Mouse (Mus musculus): ENCODE results near the gene Kcnc2.

The Kcnc2 gene

DNA sequence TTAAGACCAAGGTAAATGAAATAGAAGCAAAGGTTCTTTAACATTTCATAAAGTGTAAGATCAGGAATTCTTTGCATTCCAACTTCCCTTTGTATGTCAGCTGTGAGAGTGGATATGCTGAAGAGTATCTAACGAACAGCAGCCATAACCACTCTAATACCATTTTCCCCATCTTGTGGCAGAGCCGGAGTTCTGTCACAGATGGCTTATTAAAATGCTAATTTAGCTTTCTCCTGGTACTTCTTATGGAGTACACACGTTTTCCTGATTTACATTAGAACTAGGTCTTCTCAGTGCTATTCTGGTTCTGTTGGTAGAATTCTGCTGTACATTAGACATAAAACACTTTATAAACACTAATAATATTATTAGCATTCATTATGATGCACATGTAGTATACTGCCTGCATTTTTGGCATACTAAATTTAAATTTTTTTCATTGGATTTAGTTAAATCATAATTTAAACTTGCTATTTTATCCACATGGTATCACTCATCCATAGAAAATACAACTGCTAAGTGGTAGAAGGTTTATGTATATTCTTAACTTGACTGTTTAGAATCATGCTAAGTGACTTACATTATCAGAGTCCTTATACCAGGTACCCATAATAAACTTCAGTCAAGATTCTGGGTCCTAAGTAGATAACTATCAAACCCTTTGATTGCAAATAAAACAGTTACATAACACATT is 86.9 kb downstream of the Kcnc2 start:
- Histone ChIP-seq H3K27me3 (ENCODE audit: control insufficient read depth, insufficient read depth, low read length, poor library complexity, severe bottlenecking) (no peaks in the 10 kb centered on the region), H3K36me3 (ENCODE audit: control insufficient read depth, insufficient read depth, low read length, poor library complexity, severe bottlenecking) (no peaks in the 10 kb centered on the region)
- no peak for DNase-seq (ENCODE audit: low read depth, low spot score)

DNA sequence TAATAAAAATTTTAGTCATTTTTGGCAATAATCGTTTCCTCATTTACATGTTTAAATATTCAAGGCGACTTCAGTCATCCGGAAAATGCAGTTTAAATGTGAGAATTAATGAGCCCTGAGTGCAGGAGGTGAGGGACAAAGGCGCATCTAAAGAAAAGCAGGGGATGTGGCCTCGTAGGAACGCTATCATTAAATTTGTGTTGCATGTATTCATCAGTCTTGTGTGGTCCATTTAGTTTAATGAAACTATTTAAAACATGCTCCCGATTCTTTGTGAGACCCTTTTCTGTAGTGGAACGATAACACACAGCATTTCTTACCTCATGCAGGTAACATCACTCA is 87.4 kb downstream of the Kcnc2 start:
- Histone ChIP-seq H3K27me3 (ENCODE audit: control insufficient read depth, insufficient read depth, low read length, poor library complexity, severe bottlenecking) (no peaks in the 10 kb centered on the region), H3K36me3 (ENCODE audit: control insufficient read depth, insufficient read depth, low read length, poor library complexity, severe bottlenecking) (no peaks in the 10 kb centered on the region)
- DNase-seq (ENCODE audit: low read depth, low spot score): no peak

DNA sequence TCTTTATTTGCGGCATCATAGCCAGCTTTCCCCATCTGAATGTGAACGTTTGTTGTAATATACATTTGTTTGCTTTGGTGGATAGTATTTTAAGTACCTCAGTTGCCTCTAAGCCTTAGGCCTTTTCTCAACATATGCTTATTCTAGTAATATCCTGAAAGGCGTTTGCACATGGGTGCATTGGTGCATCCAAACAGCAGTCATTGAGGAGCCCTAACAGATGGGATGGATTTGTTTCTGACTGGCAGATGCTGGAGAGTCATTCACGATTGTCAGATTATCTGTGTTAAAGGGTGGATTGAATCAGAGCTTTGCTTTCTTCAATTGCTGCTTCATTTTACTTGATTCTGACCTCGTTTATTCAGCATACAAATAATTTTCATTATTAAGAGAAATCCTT is 89.8 kb downstream of the Kcnc2 start:
- H3K36me3 ChIP-seq (ENCODE audit: control insufficient read depth, insufficient read depth, low read length, poor library complexity, severe bottlenecking): no peaks in the 10 kb centered on the region
- no peak for DNase-seq (ENCODE audit: low read depth, low spot score)
- H3K27me3 ChIP-seq (ENCODE audit: control insufficient read depth, insufficient read depth, low read length, poor library complexity, severe bottlenecking): no peaks in the 10 kb centered on the region

DNA sequence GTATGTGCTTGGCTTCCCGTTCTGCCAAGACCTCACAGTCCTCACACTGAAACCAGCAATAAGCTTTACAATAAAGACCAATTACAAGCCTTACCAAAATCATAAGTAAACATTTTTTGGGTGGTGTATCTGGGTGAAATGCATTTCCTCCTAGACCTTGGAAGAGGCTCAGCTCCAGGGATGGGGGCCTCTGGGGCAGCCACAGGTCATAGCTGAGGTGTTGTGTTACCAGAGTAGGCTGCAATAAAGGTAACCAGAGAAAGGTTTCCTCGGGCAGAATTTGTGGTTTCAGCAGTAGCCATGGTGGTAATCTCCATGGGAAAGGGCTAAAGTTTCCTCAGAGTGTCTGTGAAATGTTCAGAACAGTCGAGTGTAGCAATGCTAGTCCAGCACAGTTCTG is 97.4 kb downstream of the Kcnc2 start:
- Histone ChIP-seq H3K36me3 (ENCODE audit: control insufficient read depth, insufficient read depth, low read length, poor library complexity, severe bottlenecking) (no peaks in the 10 kb centered on the region), H3K27me3 (ENCODE audit: control insufficient read depth, insufficient read depth, low read length, poor library complexity, severe bottlenecking) (no peaks in the 10 kb centered on the region; the same call in 1 of the 2 replicates)
- DNase-seq (ENCODE audit: low read depth, low spot score): no peak

DNA sequence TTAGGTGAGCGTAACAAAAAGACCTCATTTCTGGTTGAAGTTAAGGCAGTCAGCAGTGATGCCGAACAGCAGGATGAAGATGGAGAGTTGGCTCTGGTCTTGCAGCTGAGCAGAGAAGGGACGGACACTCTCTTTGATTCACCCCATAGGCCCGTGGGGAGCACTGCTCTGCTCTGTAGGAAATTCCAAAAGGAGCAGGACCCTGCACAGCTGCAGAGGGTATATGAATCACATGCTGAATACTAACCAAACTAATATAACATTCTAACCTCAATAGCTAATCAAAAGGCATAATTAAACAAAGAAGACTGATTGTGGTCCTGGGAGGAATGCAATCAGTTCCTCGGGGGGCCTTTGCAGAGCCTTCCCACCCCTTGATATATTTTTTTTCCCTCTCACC is 106.2 kb downstream of the Kcnc2 start:
- no peaks in the 10 kb centered on the region for H3K27me3 ChIP-seq (ENCODE audit: control insufficient read depth, insufficient read depth, low read length, poor library complexity, severe bottlenecking)
- no peaks in the 10 kb centered on the region for H3K36me3 ChIP-seq (ENCODE audit: control insufficient read depth, insufficient read depth, low read length, poor library complexity, severe bottlenecking)
- no peak for DNase-seq (ENCODE audit: low read depth, low spot score)

DNA sequence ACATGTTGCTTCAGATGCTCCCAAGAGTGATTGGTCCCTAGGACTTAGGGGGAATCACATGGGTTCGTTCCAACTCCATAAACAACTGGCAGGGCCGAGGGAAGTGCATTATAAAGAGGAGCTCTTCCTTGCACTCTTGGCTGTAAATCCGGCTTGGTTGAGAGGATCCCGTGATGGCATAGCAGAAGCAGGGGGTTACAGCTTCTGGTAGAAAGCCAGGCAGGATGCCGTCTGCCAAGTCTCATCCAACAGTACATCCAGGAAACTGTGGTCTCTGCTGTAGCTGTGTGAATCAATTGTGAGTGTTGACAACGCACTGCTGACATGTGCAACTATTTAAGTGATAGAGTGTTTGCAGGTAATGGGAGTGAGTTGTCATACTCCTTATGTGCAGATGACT is 107.5 kb downstream of the Kcnc2 start:
- no peaks in the 10 kb centered on the region for H3K27me3 ChIP-seq (ENCODE audit: control insufficient read depth, insufficient read depth, low read length, poor library complexity, severe bottlenecking)
- no peak for DNase-seq (ENCODE audit: low read depth, low spot score)
- no peaks in the 10 kb centered on the region for H3K36me3 ChIP-seq (ENCODE audit: control insufficient read depth, insufficient read depth, low read length, poor library complexity, severe bottlenecking)

DNA sequence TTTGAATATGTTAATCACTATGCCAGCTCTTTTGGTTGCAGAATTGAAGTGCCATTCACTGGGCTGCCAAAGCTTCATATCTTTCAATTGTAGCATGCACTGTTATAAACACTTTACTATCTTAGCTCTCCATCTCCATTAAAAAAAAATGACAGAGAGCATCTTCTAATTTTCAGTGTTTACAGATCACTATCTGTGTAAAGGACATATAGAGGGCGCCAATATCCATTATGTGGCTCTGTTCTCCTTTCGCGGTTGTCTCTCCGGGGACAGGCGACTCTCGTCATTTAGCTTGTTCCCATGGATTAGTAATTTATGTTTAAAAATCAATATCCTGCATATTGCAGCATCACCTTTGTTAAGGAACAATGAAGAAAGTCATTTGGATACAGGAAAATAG is 109.7 kb downstream of the Kcnc2 start:
- no peaks in the 10 kb centered on the region for H3K27me3 ChIP-seq (ENCODE audit: control insufficient read depth, insufficient read depth, low read length, poor library complexity, severe bottlenecking)
- no peak for DNase-seq (ENCODE audit: low read depth, low spot score)
- H3K36me3 ChIP-seq (ENCODE audit: control insufficient read depth, insufficient read depth, low read length, poor library complexity, severe bottlenecking): no peaks in the 10 kb centered on the region

DNA sequence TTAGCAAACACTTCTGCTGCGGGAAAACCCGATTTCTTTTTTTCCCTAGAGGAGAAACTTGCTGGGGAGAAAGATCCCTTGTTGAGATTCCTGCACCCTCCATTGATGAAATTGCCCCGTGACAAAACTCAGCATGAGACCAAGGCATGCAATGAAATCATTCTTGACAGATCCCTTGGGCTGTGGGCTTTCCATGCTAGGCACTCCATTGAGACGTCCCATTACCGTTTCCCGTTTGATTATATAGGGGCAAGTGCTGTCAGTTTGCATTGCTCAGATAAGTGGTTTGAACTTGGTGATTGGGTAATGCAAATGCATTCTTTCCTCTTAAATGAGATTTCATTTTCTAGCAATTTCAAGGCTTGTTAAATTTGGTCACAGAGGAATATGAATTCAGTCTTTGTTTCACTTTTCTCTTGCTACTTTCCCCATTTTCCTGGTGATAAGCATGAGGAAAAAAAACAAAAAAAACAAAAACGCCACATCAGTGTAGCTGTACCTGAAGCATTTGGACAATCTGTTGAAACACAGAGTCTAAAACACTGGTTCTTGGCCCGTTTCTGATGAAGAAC is 123.6 kb downstream of the Kcnc2 start:
- Histone ChIP-seq H3K27me3 (ENCODE audit: control insufficient read depth, insufficient read depth, low read length, poor library complexity, severe bottlenecking) (no peaks in the 10 kb centered on the region), H3K36me3 (ENCODE audit: control insufficient read depth, insufficient read depth, low read length, poor library complexity, severe bottlenecking) (no peaks in the 10 kb centered on the region)
- no peak for DNase-seq (ENCODE audit: low read depth, low spot score)

DNA sequence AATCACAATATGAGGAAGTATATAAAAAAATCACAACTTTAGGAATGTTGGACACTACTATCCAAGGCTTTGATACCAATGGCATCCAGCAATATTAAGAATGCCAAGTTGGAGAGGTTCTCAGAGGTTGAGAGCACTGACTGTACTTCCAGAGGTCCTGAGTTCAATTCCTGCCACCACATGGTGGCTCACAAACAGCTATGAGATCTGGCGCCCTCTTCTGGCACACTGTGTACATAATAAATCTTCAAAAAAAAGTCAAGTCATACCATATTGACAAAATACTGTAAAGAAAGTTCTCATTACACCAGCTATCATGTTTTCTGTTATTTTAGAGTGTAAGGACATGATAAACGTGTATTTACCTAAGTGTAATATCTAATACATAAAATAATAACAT is 126.3 kb downstream of the Kcnc2 start:
- DNase-seq (ENCODE audit: low read depth, low spot score): no peak
- no peaks in the 10 kb centered on the region for H3K36me3 ChIP-seq (ENCODE audit: control insufficient read depth, insufficient read depth, low read length, poor library complexity, severe bottlenecking)
- H3K27me3 ChIP-seq (ENCODE audit: control insufficient read depth, insufficient read depth, low read length, poor library complexity, severe bottlenecking): no peaks in the 10 kb centered on the region

DNA sequence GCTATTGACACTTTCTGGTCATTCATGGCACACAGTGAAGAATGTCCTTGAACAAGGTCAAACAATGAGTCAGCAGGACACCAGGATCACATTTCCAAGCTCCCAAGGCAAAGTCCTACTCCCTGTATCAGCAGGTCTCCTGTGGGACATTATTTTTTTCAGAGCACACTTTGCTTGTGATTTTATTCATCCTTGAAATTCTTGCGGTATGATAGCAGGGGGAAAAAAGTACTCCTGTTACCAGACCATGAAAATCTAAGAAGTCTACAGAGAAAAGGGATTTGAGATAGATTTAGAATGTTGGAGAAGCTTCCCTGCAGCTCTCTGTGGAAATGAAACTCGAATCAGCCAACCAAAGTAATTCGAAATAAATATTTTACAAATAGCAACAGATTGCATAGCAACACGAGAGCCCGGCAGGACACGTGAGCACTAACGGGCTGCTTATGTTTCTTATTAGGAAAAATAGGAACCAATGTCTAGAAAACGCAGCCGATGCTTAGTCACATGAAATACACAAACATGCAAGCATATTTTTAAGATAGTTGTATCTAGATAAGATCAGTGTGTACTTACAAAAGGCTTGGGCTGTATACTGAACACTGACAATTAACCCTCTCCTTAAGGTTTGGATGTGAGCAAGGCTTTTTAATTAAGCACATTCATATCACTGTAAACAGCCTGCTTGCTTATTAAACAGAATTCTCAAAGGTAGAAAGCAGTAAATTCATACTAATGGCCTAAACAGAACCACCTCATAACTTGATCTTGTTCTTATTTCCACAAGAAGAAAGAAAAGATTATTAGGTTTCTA is 129.9 kb downstream of the Kcnc2 start:
- no peak for DNase-seq (ENCODE audit: low read depth, low spot score)

DNA sequence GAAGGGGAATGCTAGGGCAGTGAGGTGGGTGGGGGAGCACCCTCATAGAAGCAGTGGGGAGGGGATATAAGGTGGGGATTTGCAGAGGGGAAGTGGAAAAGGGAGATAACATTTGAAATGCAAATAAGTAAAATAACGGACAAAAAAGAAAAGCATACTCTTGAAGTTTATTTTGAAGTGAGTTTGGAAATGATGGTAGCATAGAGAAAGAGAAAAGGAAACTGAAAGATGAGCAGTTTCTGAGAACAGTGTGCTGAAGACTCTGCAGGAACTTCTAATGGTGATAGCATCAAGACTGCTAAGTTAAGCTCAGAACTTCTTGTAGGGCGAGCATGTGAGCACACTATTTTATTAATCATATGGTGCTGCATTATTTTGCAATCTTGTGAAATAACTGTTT is 138.6 kb downstream of the Kcnc2 start:
- H3K36me3 ChIP-seq (ENCODE audit: control insufficient read depth, insufficient read depth, low read length, poor library complexity, severe bottlenecking): no peaks in the 10 kb centered on the region
- DNase-seq (ENCODE audit: low read depth, low spot score): no peak
- H3K27me3 ChIP-seq (ENCODE audit: control insufficient read depth, insufficient read depth, low read length, poor library complexity, severe bottlenecking): no peaks in the 10 kb centered on the region

More for the DNA sequence above, 129.9 kb downstream of the Kcnc2 start:
- H3K36me3 ChIP-seq (ENCODE audit: control insufficient read depth, insufficient read depth, low read length, poor library complexity, severe bottlenecking): no peaks in the 10 kb centered on the region
- no peaks in the 10 kb centered on the region for H3K27me3 ChIP-seq (ENCODE audit: control insufficient read depth, insufficient read depth, low read length, poor library complexity, severe bottlenecking)

DNA sequence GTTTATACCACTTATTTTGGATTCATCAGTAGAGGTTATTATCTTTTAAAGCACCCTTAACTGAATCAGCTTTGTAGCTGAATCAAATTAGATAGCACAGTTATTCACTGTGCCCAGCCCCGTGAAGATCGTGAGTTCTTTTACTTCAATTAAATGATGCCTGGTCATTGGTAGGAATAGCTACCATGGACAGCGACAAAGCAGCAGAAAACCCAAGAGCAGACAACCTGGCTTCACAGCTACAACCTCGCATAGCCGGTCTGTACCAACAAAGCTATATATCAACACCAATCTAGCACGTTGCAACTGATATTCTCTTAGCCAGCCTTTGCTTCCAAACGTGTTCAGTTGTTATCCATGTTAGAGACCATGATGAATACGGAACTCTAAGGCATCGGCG is 152.4 kb downstream of the Kcnc2 start:
- H3K27me3 ChIP-seq (ENCODE audit: control insufficient read depth, insufficient read depth, low read length, poor library complexity, severe bottlenecking): no peaks in the 10 kb centered on the region
- DNase-seq (ENCODE audit: low read depth, low spot score): no peak
- H3K36me3 ChIP-seq (ENCODE audit: control insufficient read depth, insufficient read depth, low read length, poor library complexity, severe bottlenecking): no peaks in the 10 kb centered on the region

DNA sequence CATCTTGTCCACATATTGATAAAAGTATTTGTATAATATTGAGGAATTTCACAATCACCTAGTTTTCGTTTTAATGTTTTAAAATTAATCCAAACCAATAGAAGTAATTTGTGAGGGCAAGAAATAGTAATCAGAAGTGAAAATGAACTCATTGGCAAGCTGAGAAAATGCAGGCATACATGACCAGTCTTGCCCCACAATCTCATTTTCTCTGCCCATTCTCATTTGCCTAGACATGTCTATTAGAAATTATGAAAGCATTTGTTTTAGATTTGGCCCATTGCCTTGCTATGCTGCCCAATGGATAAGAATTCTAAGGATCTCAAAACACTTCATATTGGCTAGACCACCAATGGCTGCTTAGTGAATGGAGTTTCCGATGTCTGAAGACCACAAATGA is 166.0 kb downstream of the Kcnc2 start:
- no peak for DNase-seq (ENCODE audit: low read depth, low spot score)
- Histone ChIP-seq H3K36me3 (ENCODE audit: control insufficient read depth, insufficient read depth, low read length, poor library complexity, severe bottlenecking) (no peaks in the 10 kb centered on the region), H3K27me3 (ENCODE audit: control insufficient read depth, insufficient read depth, low read length, poor library complexity, severe bottlenecking) (no peaks in the 10 kb centered on the region)

DNA sequence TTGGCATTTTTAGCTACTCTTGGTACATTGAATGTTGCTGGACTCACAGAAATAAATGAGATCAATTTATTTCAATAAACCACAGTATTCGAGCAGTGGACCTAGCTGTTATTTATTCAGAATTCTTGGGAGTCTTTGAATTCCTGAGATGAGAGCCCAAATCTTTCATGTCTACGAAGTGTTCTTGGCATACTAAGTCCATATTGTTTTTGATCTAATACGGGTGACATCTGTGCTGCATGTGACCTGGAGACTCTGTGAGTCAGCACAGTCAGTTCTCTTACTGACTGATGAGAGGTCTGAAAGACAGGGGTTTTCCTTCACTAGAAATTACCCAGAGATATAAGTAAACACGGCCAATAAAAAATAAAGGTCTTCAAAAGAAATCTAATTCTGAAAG is 173.7 kb downstream of the Kcnc2 start:
- Histone ChIP-seq H3K27me3 (ENCODE audit: control insufficient read depth, insufficient read depth, low read length, poor library complexity, severe bottlenecking) (no peaks in the 10 kb centered on the region), H3K36me3 (ENCODE audit: control insufficient read depth, insufficient read depth, low read length, poor library complexity, severe bottlenecking) (no peaks in the 10 kb centered on the region)
- DNase-seq (ENCODE audit: low read depth, low spot score): no peak

DNA sequence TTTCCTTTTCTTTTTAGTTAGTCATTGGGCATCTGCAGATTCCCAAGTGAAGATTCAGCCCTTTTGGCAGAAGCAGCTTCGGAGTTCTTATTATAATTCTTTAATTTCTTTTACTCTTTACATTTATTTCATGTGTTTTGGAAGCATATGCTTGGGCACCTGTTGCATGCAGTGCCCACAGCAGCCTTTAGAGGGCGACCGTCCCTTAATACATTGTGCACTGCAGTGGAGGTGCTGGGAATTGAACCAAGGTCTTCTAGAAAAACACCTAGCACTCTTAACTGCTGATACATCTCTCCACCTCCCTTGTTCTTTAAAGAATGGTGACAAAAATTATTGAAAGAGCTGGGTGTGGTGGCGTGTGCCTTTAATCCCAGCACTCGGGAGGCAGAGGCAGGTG is 180.0 kb downstream of the Kcnc2 start:
- Histone ChIP-seq H3K36me3 (ENCODE audit: control insufficient read depth, insufficient read depth, low read length, poor library complexity, severe bottlenecking) (no peaks in the 10 kb centered on the region), H3K27me3 (ENCODE audit: control insufficient read depth, insufficient read depth, low read length, poor library complexity, severe bottlenecking) (no peaks in the 10 kb centered on the region)
- DNase-seq (ENCODE audit: low read depth, low spot score): no peak

Data from splenic B cell, adult 2 months (primary cell).